Mouse (Mus musculus) lung, adult 2 months (tissue): Measurements from ENCODE around the gene Psmb2.

Experiments
- CTCF ChIP-seq: fragments of 200-500 bp; IDR thresholded peaks from 2 replicates; pipeline ENCODE4 v1.5.1; 2011; ENCODE audit warnings: mild to moderate bottlenecking, low read length, control low read depth; ENCODE audit not compliant: insufficient read depth
- POLR2A ChIP-seq: fragments of 200-500 bp; IDR thresholded peaks from 2 replicates; pipeline ENCODE4 v1.6.1; 2011; ENCODE audit warnings: low read depth, mild to moderate bottlenecking, control low read depth, low read length, borderline replicate concordance; ENCODE audit errors: extremely low read depth

DNA sequence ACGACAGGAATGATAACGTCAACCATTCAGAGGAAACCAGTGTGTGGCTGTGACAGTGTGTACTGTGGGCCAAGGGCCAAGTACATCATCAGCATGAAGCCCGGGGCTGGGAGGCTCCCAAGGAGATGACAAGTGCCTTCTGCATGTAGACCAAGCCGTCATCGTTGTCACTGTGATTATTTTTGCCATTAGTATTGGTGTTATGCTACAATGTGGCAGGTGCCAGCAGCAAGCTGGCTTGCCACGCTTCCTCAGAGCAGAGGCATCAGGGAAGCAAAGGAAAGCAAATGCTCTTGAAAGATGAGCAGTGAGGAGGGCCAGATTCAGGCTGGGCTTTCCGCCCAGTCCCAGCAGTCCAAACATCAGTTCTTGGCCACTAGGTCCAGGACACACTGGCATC is 16.2 kb upstream of the Psmb2 start:
- TF ChIP-seq CTCF: no peak
- no peak for TF ChIP-seq POLR2A
